Mouse (Mus musculus) thymus, postnatal 36 days (tissue): Measurements from ENCODE around the gene Socs3.
A peak's percentile ranks its signal among the peaks of the same experiment; 100 is the strongest.

Experiments
- DNase-seq, 2 experiments: peaks; one replicate each; pipeline ENCODE4 v3.0.0; 2022; ENCODE audit warnings: mixed read lengths in 2 of 2

The Socs3 gene

DNA sequence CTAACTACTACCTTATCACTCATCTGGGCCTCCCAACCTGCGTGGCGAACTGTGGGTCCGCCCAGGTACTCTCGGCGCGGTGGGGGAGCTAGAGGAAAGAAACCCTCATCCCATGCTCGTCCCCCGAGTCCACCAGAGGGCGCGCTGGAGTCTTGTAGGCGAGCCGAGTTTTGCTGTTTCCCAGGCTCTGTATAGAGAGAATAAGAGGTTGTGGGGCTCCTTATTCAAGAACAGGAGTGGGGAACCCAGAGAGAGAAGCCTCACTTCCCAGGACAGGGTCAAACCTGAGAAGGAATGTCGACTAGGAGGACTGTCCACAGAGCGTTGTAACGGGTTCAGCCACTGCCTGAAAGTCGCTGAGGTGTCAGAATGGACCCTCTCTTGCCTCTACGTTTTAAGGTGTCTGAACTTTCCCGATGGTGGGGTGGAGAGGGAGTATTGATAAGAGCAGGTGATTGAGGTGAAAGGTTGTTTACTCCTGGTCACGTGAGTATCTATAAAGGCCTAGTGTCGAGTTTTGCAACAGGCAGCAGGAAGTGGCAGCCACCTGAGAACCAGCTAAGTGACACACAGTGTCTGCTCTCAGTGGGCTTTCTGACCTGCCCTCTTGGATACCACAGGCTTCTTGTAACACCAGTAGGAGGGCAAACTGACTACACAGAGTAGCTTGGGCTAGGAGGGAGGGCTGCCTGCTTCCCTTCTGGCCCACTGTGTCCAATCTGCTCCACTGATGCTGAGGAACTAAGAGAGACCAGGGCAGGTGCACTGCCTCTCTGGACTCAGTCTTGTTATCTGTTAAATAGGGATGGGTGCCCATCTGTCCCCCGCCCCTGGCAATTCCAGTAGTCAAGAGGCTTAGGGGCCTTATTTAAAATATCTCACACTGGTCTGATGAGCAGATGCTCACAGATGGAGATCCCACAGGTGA, at the start of gene Socs3:
TSS of gene Socs3 (minus strand) at position 103 of the 928 bp plus-strand sequence.
- peak; percentile 92 to 96 for DNase-seq

DNA sequence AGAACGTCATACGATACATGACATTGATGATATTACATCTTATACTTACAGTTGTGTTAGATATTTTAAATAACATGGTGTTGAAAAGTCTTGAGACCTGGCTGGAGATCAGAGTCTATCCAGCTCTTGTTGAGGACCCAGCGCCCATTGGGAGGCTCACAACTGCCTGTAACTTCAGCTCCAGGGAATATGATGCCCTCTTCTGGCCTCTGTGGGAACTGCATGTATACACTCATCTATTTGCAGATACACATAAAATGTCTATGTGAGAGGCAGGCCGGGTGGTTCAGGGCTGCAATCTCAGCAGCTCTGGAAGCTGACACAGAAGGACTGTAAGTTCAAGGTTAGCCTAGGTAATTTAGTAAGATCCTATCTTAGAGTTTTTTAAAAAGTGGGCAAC, 48.5 kb upstream of the Socs3 start:
- peak in 1 of 2 experiments; percentile 31 for DNase-seq

DNA sequence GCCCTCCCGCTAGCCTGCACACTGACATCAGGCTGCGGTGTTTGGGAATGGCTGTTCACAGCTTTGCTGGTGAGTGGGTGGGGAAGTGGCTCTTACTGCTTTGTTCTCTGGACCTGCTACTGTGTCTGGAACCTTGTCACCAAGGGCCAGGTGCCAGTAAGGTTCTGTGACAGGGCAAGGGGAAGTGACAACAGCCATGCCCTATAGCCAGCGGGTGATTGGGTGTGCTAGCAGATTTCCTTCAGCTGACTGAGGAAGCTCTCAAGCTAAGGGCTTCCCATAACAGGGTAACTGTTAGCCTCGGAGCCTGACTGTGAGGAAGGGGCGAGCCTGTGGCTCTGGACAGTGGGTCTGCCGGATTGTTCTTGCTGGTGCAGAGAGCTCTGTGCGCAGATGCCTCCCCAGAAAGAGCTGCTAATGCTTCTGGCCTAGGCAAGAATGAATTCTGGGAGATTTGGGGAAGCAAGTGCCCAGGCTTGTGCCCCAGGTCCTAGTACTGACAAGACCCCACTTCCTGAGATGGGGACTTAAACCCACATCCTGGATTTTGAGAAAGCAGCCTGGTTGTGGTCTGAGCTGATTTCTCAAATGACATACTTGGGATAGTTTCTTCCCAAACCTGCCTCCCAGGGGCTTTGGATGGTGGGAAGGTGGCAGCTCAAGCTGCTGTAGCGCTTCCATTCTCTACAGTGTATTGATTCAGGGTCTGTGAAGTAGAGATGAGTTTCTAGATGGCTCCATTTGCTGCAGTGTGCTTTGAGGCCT, 45.7 kb upstream of the Socs3 start:
- DNase-seq, result peak; percentile 46 to 52

DNA sequence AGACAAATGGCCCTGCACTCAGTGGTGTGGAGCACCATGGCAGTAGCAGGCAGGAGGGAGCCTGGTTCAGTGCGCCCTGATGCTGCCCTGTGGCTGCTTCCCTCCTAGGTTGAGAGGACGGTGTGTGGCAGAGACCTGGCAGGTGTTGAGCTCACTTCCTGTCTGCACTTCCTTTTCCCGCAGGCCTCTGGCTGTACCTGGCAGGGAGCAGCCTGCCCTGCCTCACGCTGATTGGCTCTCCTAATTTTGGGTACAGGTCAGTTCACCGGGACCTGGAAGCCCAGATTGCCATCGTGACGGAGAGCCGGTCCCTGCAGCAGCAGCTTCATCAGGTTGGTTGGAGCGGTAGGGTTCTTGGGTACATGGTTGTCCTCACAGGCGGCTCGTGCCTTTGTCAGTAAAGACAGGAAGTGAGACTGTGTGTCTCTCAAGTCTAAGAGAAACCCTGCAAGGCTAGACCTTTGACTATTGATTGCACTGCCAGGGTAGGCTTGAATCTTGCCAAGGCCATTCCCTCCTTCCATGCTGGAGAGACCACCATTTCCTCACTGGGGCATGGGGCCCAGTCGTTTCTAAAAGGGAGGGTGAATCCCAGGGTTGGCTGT, 44.6 kb upstream of the Socs3 start:
- DNase-seq, result peak; percentile 77 to 79

DNA sequence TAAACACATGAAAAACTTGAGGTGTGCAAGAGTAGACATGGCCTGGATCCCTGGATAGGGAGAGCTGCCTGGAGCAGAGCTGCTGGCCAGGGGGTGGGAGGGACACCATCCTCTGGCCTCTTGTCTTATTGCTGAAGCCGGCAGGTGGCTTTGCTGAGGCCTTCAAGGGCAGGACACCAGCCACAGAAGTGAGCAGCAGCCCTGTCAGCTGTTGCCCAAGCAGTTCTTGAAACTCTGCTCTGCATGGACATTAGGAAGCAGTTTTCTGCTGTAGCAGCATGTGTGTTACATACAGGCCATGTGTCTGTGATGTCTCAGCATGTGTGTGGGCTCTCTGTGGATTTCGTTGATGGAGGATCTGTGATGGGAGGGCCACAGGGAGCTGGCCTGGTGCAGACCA, 43.5 kb upstream of the Socs3 start:
- DNase-seq, result no peak

DNA sequence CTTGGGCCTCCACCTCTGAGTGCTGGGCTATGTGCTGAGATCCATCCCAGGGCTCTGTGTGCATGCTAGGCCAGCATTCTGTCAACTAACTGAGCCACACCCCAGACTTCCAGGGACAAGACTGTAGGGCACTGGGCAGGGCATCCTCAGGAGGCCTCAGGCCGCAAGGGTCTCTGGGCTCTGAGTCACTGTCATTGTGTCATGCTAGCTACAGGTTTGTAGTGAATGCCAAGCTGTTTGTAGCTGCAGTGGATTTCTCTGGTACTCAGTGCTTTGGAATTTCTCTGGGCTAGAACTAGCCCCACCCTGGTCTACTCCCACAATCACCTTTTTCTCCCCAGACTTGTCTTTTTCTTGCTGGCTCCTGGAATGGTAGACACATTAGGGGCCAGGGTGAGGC, 42.7 kb upstream of the Socs3 start:
- DNase-seq, result no peak

DNA sequence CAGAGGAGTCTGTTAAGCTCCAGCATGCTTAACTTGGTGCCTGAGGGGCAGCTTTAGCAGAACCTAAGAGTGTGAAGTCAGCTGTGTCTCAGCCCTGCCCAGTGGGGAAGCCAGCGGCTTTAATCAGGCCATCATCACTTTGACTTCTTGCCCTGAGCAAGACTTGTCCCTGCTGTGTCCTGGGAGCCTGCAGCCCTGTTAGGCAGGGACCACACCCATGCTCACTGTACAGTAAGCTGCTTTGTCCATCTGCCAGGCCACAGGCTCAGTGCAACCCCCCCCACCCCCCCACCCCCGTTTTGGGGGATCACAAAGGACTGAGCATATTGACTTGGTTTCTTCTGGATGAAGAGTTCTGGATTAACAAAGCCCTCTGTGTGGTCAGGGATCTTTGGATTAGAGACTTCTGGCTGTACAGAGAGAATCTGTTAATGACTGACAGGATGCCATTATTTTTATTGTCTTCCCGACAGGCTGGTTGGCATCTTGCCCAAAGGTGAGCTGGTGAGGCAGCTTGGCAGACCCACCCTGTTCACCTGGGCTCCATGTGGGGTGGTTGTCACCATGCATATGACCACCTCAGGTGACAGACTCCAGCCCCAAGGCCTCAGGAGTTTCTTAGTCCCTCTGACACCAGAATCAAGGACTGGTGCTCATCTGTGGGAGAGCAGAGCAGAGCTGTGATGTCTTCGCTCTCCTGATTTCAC, 40.2 kb upstream of the Socs3 start:
- no peak for DNase-seq

DNA sequence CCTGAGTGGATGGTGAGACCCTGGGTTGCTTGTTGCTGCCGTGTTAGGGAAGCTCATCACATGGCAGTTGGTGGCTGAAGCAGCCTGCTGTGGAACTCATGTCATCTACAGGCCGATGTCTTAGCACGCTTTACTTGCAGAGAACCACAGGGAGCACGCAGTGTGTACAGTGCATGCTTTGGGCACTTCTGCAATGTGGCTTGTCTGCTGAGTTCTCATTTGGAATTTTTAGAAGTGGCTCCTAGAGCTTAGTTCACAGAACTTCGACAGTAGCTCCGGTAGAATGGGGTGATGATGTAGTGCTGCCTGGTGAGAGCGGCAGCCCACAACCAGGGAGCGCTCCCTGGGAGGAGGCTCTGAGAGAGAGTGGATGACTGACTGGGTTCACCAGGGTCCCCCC, 39.0 kb upstream of the Socs3 start:
- DNase-seq, result no peak

DNA sequence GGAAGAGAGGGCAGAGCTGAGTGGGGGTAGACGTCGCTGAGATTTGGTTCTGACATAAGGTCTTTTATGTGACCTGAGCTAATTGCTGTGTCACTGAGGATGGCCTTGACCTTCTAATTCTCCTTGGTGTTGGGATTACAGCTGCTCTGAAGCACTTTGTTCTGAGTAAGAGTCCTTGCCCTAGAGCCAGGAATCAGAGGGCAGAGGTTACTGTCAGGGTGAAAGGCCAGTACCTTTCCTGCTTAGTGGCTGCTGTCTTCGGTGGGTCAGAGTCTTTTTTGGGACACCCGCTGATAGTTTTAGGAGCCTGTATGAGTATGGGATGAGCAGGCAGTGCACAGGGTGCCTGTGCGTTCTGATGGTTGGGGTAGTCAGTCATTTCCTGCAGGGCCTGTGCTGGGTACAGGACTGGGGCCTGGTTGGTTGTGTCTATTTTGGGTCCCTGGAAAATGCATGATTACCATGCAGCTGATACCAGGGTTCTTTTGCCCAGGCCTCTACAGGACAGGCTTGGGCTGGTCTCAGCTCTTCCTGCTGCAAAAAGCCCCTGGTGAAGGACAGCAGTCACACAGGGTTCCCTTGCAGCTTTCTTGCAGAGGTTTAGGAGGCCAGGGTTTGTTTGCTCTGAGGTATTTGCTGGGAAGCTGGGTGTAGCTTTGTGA, 38.4 kb upstream of the Socs3 start:
- no peak for DNase-seq

DNA sequence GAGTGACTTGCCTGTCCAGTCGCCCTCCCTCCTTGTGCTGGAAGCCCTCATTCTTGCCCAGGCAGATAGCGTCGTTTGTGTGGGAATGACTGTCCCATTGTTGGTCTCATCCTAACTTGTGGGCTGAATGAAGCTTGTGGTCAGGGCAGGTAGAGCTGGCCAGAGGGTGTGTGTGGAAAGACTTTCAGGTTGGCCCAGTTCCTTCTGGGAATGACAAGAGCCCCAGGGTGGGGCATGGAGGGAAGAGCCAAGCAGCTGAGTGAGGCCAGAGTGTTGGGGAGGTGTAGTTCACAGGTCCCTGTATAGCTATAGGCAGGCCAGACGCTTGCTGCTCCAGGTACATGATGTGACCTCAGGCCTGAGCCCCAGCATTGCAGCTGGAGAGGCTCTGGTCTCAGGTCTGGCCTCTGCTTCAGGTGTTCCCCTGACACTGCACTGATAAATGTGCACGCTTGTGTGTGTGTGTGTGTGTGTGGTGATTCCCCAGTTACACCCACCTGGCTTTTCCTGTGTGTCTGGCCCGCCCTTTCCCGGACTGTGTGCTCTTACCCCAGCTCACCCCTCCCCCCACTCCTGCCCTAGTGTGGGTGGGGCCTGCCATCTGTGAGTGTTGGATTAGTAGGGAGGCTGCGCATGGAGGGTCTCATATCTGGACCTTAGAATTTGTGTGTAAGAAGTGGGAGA, 37.8 kb upstream of the Socs3 start:
- DNase-seq, result no peak

DNA sequence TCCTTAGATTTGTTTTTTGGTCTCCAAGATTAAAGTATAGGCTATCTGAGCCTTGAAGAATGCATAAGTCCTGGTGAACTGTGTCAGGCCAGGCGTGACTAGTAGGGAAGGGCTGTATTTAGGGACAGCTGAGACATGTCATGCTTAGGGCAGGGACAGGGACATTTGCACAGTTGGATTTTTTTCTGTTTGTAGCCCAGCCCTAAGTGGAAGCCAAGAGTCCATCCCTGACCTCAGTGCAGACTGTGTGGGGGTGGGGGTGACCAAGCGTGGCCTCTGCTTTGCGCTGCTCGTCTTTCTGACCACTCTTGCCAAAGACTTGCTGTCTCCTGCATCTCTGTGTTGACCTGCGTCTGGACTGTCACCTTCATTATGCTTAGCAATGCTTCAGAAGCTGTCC, 34.4 kb upstream of the Socs3 start:
- no peak for DNase-seq

DNA sequence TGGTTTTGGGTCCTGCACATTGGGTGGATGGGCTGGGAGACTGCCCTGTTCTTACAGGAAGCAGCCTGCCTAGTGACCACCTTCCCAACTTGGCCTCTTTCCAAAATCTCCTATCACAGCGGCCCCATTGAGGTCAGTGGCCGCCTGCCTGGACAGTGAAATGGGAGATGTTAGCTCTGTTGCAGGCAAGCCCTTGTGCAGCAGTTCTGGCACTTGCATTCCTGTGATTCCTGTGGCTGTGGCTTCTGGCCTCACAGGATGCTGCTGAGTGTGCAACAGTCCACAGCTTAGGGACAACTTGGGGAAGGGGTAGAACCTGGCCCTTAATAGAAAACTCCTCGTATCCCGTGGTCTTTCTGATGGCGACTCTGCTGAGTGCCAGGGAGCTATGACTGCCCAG, 33.9 kb upstream of the Socs3 start:
- DNase-seq, result no peak

DNA sequence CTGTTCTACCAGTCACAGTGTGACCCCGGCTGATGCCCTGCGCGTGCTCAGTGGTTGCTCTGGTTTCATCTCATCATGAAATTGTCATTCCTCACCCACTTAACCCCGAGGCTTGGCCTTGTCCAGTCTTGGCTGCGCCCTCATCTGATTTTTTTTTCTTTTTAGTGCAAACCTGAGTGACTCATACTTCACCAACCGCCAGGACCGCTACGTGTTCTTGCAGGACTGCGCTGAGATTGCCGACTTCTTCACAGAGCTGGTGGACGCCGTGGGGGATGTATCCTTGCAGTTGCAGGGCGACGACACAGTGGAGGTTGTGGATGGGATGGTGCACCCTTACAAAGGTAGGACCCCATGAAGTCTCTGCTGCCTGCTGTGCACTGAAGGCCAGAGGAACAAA, 33.3 kb upstream of the Socs3 start:
- no peak for DNase-seq

DNA sequence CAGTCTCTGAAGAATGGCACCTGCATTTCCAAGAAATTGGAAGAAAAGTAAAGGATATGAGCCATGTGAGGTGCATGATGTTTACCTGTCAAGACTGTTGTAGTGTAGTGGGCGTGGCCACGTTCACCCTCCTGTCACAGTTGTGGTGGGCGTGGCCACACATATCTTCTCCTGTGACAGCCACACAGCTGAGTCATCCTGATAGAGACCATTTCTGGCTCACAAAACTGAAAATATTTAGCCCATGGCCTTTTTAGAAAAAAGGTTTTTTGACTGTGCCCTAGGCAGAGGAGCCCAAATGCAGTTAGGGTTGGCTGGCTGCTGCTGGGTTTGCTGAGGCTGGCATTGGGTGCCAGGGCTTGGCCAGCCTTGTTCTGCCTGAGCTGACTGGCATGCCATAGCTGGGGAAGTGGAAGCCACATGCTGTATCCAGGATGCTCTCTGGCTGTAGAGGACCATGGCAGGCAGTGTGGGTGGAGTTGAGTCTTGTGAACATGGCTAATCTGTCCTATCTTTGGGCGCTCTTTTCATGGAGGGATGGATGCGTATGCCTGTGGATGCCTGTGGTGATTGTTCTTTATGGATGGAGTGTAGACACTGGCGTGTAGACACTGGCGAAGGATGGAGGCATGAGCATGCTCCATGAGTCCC, 30.8 kb upstream of the Socs3 start:
- no peak for DNase-seq

DNA sequence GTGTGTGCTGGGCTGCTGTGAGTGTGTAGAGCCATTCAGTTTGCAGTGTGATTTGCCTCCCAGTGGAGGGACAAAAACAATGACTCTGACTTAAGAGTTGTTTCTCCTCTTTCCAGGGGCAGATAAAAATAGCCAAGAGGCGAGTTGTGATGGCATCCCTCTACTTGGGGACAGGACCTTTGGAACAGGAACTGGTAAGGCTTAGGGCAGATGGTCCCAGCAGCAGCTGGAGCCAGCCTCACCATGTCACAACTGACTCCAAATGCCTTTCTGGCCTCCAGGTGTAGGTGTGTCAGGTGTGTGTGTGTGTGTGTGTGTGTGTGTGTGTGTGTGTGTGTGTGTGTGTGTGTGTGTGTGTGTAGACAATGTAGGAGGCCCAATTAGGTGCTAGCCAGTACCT, 30.2 kb upstream of the Socs3 start:
- no peak for DNase-seq

DNA sequence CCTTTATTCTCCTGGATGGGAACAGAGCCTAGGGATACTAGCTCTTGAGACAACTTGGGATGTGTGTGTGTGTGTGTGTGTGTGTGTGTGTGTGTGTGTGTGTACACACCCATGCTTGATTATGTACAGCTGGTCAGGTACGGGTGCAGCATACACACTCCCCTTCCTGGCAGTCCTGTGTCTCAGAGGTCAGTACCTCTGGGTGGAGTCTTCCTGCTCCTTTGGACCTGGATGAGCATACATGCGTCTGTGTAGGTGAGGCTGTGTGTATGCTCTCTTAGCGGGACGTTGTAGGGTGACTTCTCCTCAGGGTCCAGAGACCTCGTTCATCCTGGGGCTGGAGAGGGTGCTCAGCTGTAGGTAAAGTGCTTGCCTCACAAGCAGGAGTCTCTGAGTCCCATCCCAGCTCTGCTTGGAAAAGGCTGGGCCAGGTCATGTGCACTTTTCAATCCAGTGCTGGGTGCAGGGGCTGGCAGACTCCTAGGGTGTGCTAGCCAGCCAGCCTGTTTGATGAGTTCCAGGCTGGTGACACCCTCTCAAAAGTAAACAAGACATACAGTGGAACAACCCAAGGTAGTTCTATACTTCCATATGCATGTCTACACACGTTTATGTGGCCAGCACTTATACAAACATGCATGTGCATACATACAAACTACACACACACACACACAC, 29.6 kb upstream of the Socs3 start:
- no peak for DNase-seq

DNA sequence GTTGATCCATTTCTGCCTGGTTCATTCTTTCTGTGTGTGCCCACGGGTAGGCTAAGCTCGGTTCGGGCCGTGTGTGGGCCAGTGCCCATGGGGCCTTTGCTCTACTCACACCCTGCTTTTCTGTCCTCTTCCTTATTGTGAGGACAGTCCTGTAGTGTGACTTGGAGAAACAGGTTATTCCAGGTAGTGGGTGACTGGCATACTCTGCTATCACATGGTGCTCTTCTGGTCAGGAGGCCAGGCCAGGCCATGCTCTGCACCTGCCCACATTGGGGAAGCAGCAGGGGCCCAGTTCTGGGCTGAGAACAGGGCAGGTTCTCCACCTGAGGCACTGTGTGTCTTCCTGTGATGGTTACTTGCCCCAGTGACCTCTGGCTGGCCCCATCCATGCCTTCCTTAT, 28.5 kb upstream of the Socs3 start:
- DNase-seq, result no peak

DNA sequence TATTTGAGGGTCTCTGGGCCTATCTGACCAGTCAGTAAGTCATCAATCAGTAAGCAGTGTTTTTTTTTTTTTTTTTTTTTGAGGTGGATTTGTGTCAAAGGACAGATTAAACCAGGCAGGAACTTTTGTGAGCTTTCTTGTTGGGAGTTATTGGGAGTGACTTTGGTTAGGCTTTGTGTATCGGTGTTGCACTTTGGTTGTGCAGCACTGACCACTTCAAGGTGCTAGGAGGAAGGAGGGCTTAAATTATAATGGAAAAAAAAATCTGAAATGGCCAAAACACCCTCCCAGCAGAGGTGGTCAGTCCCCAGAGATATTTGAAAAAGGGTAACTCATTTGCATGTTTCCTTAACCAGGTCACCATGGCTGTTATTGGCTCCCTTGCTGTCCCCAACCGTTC, 27.2 kb upstream of the Socs3 start:
- DNase-seq, result no peak

DNA sequence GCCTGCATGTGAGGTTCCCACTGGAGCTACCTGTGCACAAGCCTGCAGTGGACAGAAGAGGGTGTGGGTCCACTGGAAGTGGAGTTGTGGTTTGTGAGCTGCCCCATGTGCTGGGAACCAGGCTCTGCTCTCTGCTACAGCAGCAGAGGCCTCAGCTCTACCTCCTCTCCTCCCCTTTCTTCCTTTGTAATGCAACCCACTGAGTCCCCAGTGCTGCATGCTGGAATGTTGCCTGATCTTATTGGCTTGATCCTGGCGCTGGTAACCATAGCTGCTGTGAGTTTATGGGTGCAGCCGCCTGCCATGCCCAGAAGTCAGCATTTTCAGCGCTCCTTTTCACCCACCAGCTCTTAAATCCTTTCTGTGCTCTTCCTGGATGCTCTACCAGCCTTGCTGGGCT, 26.2 kb upstream of the Socs3 start:
- no peak for DNase-seq

DNA sequence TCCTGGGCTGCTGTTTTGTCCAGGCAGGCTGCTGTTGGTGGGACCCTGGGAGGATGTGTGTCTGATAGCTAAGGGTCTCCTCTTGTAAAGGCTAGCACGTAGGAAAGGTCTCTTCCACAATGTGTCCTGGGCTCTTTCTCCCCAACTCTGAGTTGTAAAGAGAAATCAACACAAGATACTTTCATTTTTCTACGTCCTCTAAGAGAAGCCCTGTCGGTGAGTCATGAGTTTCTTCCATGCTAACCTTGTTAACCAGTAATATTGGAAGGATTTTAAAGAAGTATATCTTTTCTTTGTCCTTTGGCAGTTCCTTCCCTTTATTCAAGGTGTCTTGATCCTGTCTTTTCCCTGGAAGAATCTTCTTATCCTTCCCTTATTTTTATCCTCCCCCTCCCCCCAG, 25.8 kb upstream of the Socs3 start:
- DNase-seq, result no peak

DNA sequence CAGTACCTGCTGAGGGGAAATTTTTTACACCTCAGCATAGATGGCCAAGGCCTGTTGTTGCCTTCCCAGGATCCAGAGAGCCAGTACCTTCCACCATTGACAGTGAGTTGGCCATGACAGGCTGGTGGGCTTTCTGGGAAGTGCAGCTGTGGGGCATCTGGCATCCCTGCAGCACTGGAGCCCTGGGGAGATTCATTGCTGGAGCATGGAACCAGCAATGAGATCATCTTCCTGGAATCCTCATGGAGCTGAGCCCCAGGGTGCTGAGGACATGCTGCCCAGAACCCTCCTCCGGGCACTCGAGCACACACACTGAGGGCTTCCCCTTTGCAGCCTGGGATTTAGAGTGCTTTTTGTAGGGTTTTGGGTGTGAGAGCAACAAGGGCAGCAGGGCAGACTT, 25.4 kb upstream of the Socs3 start:
- DNase-seq, result no peak
